Mouse (Mus musculus) midbrain, embryonic 12.5 days (tissue): ENCODE measurements around the gene Rnf19b. TPM values are rescaled to one million over a fixed set of nuclear protein-coding genes. Genes with fewer than 3 reads are reported as not detected.

Source experiments
- ATAC-seq: fragments of 200-750 bp; cut with Nextera tagmentation; 2 replicates; pipeline ENCODE4 v1.8.0; 2017; ENCODE audit warnings: low read depth, moderate TSS enrichment, moderate library complexity; ENCODE audit not compliant: low FRiP score
- H3K27ac ChIP-seq: fragments of 300-500 bp; sonication (generic); replicated peaks from 2 replicates; pipeline ENCODE4 v1.5.1; 2016; ENCODE audit warnings: mild to moderate bottlenecking
- H3K27me3 ChIP-seq: fragments of 300-500 bp; sonication (generic); 2 replicates; pipeline ENCODE4 v1.6.1; 2016; ENCODE audit warnings: mild to moderate bottlenecking
- H3K36me3 ChIP-seq: fragments of 300-500 bp; sonication (generic); 2 replicates; pipeline ENCODE4 v1.6.1; 2016
- H3K4me1 ChIP-seq: fragments of 300-500 bp; sonication (generic); 2 replicates; pipeline ENCODE4 v1.6.1; 2016
- H3K4me2 ChIP-seq: fragments of 300-500 bp; sonication (generic); replicated peaks from 2 replicates; pipeline ENCODE4 v1.6.1; 2016; ENCODE audit warnings: mild to moderate bottlenecking, moderate library complexity
- H3K4me3 ChIP-seq: fragments of 300-500 bp; sonication (generic); 2 replicates; pipeline ENCODE4 v1.5.1; 2016; ENCODE audit warnings: mild to moderate bottlenecking
- H3K9ac ChIP-seq: fragments of 300-500 bp; sonication (generic); replicated peaks from 2 replicates; pipeline ENCODE4 v1.6.1; 2016; ENCODE audit warnings: mild to moderate bottlenecking, moderate library complexity
- H3K9me3 ChIP-seq: fragments of 300-500 bp; sonication (generic); 2 replicates; pipeline ENCODE4 v1.6.1; 2016; ENCODE audit warnings: mild to moderate bottlenecking
- WGBS: fragments of 180-500 bp; shearing (Covaris S2); methylation state at CpG from one replicate; pipeline ENCODE4 v1.1.7; 2016; 5-methylcytosine and 5-hydroxymethylcytosine counted together
- polyA plus RNA-seq: library from polyadenylated mRNA; unstranded; fragments of >200 nt; fragmentation: Nextera tagmentation; extraction: Ambion mirVana; gene quantifications from 2 replicates; pipeline ENCODE4 v1.2.1, GENCODE M21; 2016

Gene Rnf19b
- polyA plus RNA-seq, 1 experiment from 2014 or later = 15.8 TPM

DNA sequence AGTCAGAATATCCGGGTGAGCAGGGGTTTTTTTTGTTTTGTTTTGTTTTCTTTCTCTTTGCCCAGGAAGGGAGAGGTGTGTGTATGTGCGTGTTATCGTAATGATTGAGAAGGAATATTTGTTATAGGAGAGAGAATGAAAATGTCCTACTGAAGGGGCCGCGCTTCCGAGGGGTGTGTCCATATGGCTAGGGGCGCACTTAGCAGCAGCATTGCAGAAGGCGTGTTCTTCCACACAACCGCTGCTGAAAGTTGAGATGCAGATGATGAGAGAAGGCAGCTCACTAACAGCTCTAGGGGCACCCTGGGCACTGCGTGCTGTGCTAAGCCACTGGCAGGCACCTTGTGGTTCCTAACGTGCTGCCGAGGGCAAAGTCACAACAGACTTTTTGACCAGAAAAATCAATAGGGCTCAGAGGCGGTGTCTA, 1.1 kb downstream of the Rnf19b start:
- Histone ChIP-seq H3K27me3 (no peaks in the 10 kb centered on the region; the same call in 1 of the 2 replicates), H3K27ac (no peak overlapping the region)
- 4% methylated on average over 13 of the region's 13 CpGs for WGBS

GRCm38 (mm10) chr4:129059922-129060321, 1.9 kb downstream of the Rnf19b start:
- 65% methylated on average over 4 of the region's 4 CpGs for WGBS

More for the DNA sequence above, 1.1 kb downstream of the Rnf19b start:
- H3K36me3 ChIP-seq = no peaks in the 10 kb centered on the region
- H3K4me2 ChIP-seq = peak overlapping the region; percentile 100
- H3K4me1 ChIP-seq = peaks cover 14% of the 10 kb centered on the region
- H3K4me3 ChIP-seq = peak overlapping the region; percentile 99
- ATAC-seq = no peak
- H3K9ac ChIP-seq = peak overlapping the region; percentile 99
- H3K9me3 ChIP-seq = no peaks in the 10 kb centered on the region

DNA sequence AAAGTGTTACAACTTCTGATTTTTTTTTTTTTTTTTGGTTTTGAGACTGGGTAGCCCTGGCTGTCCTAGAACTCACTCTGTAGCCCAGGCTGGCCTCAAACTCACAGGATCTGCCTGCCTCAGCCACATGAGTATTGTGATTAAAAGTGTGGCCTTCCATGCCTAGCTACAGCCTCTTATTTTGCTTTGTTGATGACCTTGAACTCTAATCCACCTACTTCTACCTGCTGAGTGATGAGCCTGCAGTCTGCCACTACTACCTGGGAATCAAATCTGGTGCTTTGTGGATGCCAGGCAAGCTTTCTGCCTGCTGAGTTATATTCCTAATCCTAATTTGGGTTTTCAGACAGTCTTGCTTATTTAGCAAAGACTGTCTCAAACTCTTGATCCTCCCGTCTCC, 3.4 kb downstream of the Rnf19b start:
- H3K4me2 ChIP-seq = no peak overlapping the region
- peaks cover 14% of the 10 kb centered on the region for H3K4me1 ChIP-seq
- 85% methylated on average over 1 of the region's 1 CpGs for WGBS
- H3K9me3 ChIP-seq = no peaks in the 10 kb centered on the region
- no peaks in the 10 kb centered on the region for H3K36me3 ChIP-seq
- H3K9ac ChIP-seq = no peak overlapping the region
- no peak for ATAC-seq
- H3K4me3 ChIP-seq = no peak overlapping the region
- no peaks in the 10 kb centered on the region for H3K27me3 ChIP-seq
- no peak overlapping the region for H3K27ac ChIP-seq

More at GRCm38 (mm10) chr4:129059922-129060321, 1.9 kb downstream of the Rnf19b start:
- H3K9me3 ChIP-seq = no peaks in the 10 kb centered on the region
- peak overlapping the region; percentile 100 for H3K4me2 ChIP-seq
- peaks cover 14% of the 10 kb centered on the region for H3K4me1 ChIP-seq
- H3K27ac ChIP-seq = no peak overlapping the region
- ATAC-seq = no peak
- peak overlapping the region; percentile 99 for H3K4me3 ChIP-seq
- H3K36me3 ChIP-seq = no peaks in the 10 kb centered on the region
- H3K27me3 ChIP-seq = no peaks in the 10 kb centered on the region; the same call in 1 of the 2 replicates
- H3K9ac ChIP-seq = peak overlapping the region; percentile 99

- WGBS = 90% methylated on average over 3 of the region's 3 CpGs
- H3K36me3 ChIP-seq = no peaks in the 10 kb centered on the region
- ATAC-seq = no peak
- H3K27ac ChIP-seq = no peak overlapping the region
- H3K9ac ChIP-seq = no peak overlapping the region
- H3K4me3 ChIP-seq = no peak overlapping the region
- H3K4me1 ChIP-seq = peaks cover 14% of the 10 kb centered on the region
- no peaks in the 10 kb centered on the region for H3K27me3 ChIP-seq
- no peaks in the 10 kb centered on the region for H3K9me3 ChIP-seq
- no peak overlapping the region for H3K4me2 ChIP-seq
These were observed 4.4 kb downstream of the Rnf19b start for GRCm38 (mm10) chr4:129062281-129063075.

DNA sequence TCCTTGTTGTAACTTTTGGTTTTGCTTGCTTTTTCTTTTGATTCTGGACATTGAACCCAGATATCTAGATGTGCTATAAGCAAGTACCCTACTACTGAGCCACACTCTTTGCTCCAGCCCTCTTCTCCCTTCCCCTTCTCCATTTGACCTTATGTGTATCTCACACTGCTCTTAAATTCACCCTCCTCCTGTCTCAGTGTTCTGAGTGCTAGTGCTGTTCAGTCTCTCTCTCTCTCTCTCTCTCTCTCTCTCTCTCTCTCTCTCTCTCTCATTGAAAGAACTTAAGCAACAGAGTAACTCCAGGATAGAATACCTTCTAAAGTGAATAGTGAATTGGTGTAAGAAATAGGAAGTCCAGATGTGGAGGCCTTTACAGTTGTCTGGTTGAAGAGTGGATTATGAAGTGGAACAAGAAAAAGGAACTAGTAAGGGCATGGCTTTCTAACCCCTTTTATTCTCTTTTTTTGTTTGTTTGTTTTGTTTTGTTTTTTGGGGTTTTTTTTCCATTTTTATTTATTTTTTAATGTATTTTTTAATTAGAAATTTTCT, 7.7 kb downstream of the Rnf19b start:
- H3K36me3 ChIP-seq = no peaks in the 10 kb centered on the region
- no peak overlapping the region for H3K4me2 ChIP-seq
- no peaks in the 10 kb centered on the region for H3K9me3 ChIP-seq
- H3K4me1 ChIP-seq = no peaks in the 10 kb centered on the region
- ATAC-seq = no peak
- H3K27ac ChIP-seq = no peak overlapping the region
- no peak overlapping the region for H3K4me3 ChIP-seq
- no peak overlapping the region for H3K9ac ChIP-seq
- H3K27me3 ChIP-seq = no peaks in the 10 kb centered on the region

GRCm38 (mm10) chr4:129067638-129068415, 9.8 kb downstream of the Rnf19b start:
- no peaks in the 10 kb centered on the region for H3K4me1 ChIP-seq
- H3K4me2 ChIP-seq = no peak overlapping the region
- H3K27me3 ChIP-seq = no peaks in the 10 kb centered on the region
- H3K4me3 ChIP-seq = no peak overlapping the region
- ATAC-seq = no peak
- no peak overlapping the region for H3K27ac ChIP-seq
- H3K9me3 ChIP-seq = no peaks in the 10 kb centered on the region
- H3K36me3 ChIP-seq = no peaks in the 10 kb centered on the region
- H3K9ac ChIP-seq = no peak overlapping the region
- WGBS = 88% methylated on average over 5 of the region's 5 CpGs

DNA sequence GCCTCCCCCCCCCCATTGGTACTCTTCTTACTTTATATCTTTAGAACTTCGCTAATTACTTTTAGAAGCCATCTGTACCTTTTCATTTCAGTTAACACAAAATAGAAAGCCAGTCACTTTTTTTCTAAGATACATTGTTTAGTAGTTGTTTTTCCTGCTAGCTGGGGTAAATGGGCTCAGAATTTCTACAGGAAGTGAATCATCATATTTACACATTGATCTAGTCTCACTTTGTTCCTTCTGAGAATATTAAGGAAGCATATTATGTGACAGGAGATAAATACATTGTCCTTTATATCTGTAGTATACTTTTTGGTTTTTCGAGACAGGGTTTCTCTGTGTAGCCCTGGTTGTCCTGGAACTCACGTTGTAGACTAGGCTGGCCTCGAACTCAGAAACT, 10.8 kb downstream of the Rnf19b start:
- H3K4me3 ChIP-seq = no peak overlapping the region
- H3K4me1 ChIP-seq = no peaks in the 10 kb centered on the region
- H3K9me3 ChIP-seq = no peaks in the 10 kb centered on the region
- no peak for ATAC-seq
- WGBS = 90% methylated on average over 4 of the region's 4 CpGs
- H3K36me3 ChIP-seq = peaks cover 7% of the 10 kb centered on the region; the same call in 1 of the 2 replicates
- no peak overlapping the region for H3K9ac ChIP-seq
- H3K27me3 ChIP-seq = no peaks in the 10 kb centered on the region
- H3K27ac ChIP-seq = no peak overlapping the region
- H3K4me2 ChIP-seq = no peak overlapping the region

- no peaks in the 10 kb centered on the region for H3K4me1 ChIP-seq
- ATAC-seq = no peak
- 93% methylated on average over 9 of the region's 9 CpGs for WGBS
- H3K9me3 ChIP-seq = no peaks in the 10 kb centered on the region
- no peak overlapping the region for H3K4me3 ChIP-seq
- no peak overlapping the region for H3K4me2 ChIP-seq
- no peaks in the 10 kb centered on the region for H3K27me3 ChIP-seq
- no peak overlapping the region for H3K9ac ChIP-seq
- no peak overlapping the region for H3K27ac ChIP-seq
- peaks cover 79% of the 10 kb centered on the region for H3K36me3 ChIP-seq
These were observed 21.1 kb downstream of the Rnf19b start for GRCm38 (mm10) chr4:129079126-129079525.

DNA sequence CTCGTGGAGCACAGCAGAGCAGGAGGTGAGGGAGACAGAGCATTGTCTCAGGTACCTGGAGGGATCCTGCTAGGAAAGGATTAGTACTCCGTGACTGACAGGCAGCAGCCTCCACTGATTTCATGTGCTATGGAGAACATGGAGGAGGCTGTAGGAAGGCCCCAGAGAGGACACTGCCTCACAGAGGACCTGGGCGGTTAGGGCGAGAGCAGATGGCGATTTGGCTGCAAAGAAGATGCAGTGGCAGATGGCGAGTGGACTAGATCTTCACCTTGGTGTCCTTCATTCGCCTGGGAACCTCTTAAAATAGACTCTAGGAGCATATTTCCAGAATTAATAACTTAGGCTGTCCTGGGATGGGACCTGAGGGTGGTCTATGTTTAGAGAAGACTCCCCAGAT, 23.0 kb downstream of the Rnf19b start:
- peaks cover 68% of the 10 kb centered on the region for H3K36me3 ChIP-seq
- H3K4me2 ChIP-seq = no peak overlapping the region
- no peak overlapping the region for H3K4me3 ChIP-seq
- no peak overlapping the region for H3K27ac ChIP-seq
- WGBS = 83% methylated on average over 7 of the region's 7 CpGs
- no peaks in the 10 kb centered on the region for H3K27me3 ChIP-seq
- no peak for ATAC-seq
- H3K4me1 ChIP-seq = no peaks in the 10 kb centered on the region
- no peak overlapping the region for H3K9ac ChIP-seq
- H3K9me3 ChIP-seq = no peaks in the 10 kb centered on the region

DNA sequence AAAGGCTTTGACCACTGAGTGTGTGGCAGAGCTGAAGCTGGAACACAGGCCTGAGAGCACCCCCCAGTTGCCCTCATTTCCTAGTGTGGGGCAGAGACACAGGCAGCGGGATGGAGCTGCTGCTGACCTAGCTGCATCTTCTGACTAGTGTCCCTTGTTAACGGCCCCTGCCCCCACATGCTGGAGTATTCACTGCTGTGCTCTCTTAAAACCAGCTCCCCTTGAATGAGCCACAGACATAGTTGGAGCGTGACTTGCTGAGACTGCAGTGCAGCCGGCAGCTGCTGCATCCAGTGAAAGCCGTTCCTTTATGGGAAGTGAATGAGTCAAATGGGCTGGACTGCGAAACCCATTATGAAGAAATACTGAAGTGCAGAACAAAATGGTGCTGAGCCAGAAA, 23.4 kb downstream of the Rnf19b start:
- ATAC-seq = no peak
- H3K4me3 ChIP-seq = no peak overlapping the region
- H3K4me2 ChIP-seq = no peak overlapping the region
- H3K27me3 ChIP-seq = no peaks in the 10 kb centered on the region
- no peak overlapping the region for H3K9ac ChIP-seq
- H3K27ac ChIP-seq = no peak overlapping the region
- no peaks in the 10 kb centered on the region for H3K9me3 ChIP-seq
- WGBS = 86% methylated on average over 6 of the region's 6 CpGs
- H3K4me1 ChIP-seq = no peaks in the 10 kb centered on the region
- H3K36me3 ChIP-seq = peaks cover 64% of the 10 kb centered on the region

DNA sequence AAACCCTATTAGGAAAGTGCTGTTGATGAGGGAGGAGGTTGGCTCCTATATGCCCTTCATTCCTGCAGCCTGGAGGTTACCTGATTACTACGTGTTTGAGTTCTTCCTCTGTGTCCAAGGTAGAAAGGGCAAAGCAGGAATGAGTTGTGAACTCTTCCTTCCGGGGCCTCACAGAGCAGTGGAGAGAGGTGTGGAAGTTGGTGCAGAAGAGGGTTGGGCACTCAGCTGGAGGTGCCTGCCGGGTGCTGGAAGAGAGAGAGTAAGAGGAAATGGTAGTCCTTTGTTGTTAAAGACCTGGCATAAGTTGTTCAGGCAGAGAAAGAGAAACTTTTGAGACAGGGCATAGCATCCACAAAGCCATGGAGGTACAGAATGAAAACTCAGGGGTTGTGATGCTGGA, 23.9 kb downstream of the Rnf19b start:
- no peaks in the 10 kb centered on the region for H3K4me1 ChIP-seq
- no peaks in the 10 kb centered on the region for H3K27me3 ChIP-seq
- no peak overlapping the region for H3K4me2 ChIP-seq
- WGBS = 95% methylated on average over 3 of the region's 3 CpGs
- no peaks in the 10 kb centered on the region for H3K9me3 ChIP-seq
- peaks cover 59% of the 10 kb centered on the region for H3K36me3 ChIP-seq
- ATAC-seq = no peak
- H3K4me3 ChIP-seq = no peak overlapping the region
- no peak overlapping the region for H3K9ac ChIP-seq
- no peak overlapping the region for H3K27ac ChIP-seq
